Mouse (Mus musculus) left cerebral cortex, adult 18-20 months (tissue): Measurements from ENCODE around the gene Ap1g1. TPM values are rescaled to one million over a fixed set of nuclear protein-coding genes. Genes with fewer than 3 reads are reported as not detected.
A peak's percentile ranks its signal among the peaks of the same experiment; 100 is the strongest.
"Not testable (repeated sequence)": the region's sequence is repeated elsewhere in the genome, so short reads cannot be mapped to it uniquely, and the experiment has no call there.

Experiments
- DNase-seq, 2 experiments: peaks; one replicate each; pipeline ENCODE4 v3.0.0; 2021 to 2022; ENCODE audit warnings: low spot score in 2 of 2, mixed read lengths in 1 of 2
- total RNA-seq, 2 experiments: library from RNA; stranded (reverse); gene quantifications; 2 replicates each; pipeline ENCODE4 v1.2.3; 2021

The Ap1g1 gene
- total RNA-seq, 2 experiments from 2014 or later = 82.6 to 88.8 TPM

DNA sequence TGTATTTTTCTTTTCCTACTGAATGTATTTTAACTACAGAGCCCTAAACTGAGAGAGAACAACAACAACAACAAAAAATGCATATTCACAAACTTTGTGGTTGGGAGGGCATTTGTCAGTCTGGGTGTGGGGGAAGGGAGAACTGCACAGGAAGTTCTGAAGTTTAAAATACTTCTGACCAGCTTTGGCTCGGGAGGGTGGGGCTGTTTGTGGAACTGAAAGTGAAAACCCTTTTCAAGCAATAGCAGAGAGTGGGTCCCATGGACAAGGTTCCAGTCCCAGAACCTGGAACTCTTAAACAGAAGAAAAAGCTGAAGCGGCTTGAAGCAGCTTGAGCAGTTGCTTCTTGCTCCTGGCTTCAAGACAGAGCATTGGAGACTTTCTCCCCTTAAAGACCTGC is 85.0 kb downstream of the Ap1g1 start:
- no peak for DNase-seq

GRCm38 (mm10) chr8:109864798-109865197 is 86.4 kb downstream of the Ap1g1 start:
- DNase-seq = no peak

DNA sequence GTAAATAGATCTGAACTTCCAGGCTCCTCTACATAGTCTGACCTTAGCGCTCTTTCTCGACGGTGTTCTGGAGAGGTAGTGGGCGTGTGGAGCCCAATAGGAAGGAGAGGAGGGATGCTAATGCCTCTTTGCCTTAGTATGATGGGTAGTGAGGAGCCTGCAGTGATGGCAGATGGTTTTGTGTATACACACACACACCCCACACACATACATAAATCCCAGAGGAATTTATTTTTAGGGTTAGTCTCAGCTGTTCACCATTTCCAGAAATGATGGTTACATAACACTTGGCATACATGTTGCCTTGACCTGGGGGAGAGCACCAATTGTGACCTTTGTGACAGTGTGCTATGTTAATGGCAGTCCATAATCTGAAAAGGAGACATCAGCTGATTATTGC is 87.2 kb downstream of the Ap1g1 start:
- DNase-seq = peak in 1 of 2 experiments; percentile 34

GRCm38 (mm10) chr8:109866690-109867089 is 88.3 kb downstream of the Ap1g1 start:
- DNase-seq = no peak

- peak; percentile 92 to 94 for DNase-seq
Observed at GRCm38 (mm10) chr8:109868003-109868679, 89.8 kb downstream of the Ap1g1 start, which contains the start of gene Phlpp2. Gene Phlpp2 (plus strand): TSS chr8:109868542.

DNA sequence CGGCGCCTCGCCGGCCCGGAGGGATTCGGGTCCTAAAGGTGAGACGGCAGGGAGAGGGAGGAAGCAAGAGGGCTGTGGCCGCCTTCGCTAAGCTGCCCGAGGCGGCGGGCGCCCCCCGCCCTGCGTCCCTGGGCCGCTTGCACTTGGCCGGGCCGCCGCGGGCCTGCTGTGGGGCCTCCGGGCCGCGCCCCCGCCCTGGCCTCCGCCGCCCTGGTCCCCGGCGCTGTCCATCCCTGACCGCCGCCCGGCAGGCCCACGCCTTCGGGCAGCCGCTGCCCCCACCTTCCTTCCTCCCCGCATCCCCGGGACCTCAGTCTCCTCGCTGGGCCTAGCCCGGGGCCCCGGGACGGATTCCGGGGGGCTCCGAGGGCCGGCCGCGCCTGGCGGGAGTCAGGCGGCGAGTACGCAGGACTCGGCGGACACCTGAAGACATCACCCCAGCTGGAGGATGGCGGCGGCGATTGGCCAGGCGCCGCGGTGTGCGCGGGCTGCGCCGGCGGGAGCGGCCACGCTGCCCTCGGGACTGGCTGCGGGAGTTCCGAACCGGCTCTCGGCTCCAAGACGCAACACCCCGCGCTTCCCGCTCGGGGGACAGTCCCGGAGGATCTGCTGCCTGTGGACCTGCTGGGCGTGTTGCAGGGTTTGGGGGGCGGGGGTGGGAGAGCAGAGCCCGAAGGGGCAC is 90.5 kb downstream of the Ap1g1 start:
- peak; percentile 52 to 68 for DNase-seq

DNA sequence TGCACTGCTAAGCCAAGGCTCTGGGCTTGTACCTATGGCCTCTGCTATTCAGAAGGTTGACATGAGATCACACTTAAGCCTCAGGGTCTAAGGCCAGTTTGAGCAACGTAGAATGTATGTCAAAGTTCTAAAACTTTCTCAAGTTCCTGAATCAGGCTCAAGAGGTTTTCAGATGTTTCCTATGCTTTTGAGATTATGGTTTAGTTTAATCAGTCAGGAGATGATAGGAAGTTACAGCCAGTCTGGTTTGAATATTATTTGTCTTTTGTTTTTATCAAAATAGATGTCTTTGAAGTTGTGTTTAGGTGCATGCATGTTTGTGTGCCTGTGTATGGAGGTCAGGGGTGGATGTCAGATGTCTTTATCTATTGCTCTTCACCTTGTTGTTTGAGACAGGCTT is 92.7 kb downstream of the Ap1g1 start:
- DNase-seq = no peak

DNA sequence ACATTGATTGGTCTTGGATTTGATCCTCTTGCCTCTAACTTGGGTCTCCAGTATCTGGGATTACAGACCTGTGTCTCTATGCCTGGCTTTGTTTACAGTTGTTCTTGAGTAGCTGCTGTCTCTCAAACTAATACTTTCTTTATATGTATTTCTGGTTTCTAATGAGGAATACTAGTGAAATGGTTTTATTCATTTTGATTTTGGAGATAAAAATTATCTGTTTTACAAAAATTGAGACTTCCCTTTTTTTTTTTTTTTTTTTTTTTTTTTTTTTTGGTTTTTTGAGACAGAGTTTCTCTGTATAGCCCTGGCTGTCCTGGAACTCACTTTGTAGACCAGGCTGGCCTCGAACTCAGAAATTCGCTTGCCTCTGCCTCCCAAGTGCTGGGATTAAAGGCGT is 95.4 kb downstream of the Ap1g1 start:
- not testable (repeated sequence) for DNase-seq

DNA sequence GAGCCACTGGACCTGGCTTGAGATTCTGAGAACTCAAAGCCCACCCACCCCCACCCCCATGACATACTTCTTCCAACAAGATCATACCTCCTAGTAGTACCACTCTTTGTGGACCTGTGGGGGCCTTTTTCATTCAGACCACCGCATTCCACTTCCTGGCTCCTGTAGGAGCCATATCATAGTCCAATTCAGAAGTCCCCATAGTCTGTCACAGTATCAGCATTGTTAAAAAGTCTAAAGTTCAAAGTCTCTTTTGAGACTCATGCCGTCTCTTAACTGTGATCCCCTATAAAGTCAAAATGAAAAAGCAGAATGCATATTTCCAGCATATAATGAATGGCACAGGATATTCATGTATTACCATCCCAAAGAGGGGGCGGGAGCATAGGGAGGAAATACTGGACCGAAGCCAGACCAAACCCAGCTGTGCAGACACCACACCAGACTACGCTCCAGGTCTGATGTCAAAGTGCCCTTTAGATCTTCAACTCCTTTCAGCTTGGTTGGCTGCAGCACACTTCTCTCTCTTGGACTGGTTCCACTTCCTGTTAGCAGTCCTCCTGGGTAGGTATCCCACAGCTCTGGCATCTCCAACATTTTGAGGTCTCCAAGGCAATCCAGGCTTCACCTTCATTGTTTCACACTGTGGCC is 101.8 kb downstream of the Ap1g1 start:
- DNase-seq = no peak

DNA sequence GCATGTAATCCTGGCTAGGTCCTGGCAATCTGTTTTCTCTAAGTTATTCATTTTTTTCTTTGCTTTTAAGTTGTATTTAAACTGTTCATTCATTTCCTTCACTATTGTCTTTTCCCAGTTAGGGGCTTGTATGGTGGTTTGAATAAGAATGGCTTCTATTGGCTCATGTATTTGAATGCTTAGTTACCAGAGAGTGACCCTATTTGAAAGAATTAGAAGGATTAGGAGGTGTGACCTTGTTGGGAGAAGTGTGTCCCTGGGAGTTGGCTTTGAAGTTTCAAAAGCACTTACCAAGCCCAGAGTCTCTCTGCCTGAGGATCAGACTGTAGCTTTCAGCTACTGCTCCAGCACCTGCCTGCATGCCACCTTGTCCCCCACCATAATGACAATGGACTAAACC is 106.9 kb downstream of the Ap1g1 start:
- no peak for DNase-seq

DNA sequence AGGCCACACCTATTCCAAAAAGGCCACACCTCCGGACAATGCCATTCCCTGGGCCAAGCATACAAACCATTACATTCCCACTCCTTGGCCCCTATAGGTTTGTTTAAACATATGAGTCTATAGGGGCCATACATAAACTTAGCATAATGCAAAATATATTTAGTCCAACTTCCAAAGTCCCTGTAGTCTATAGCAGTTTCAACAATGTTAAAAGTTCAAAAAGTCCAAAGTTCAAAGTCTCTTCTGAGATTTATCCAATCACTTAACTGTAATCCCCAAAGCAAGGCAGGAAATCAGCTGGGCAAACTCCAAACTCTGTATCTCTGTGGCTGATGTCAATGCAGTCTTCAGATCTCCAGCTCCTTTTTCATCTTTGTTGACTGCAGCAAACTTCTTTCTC is 110.9 kb downstream of the Ap1g1 start:
- DNase-seq = no peak

DNA sequence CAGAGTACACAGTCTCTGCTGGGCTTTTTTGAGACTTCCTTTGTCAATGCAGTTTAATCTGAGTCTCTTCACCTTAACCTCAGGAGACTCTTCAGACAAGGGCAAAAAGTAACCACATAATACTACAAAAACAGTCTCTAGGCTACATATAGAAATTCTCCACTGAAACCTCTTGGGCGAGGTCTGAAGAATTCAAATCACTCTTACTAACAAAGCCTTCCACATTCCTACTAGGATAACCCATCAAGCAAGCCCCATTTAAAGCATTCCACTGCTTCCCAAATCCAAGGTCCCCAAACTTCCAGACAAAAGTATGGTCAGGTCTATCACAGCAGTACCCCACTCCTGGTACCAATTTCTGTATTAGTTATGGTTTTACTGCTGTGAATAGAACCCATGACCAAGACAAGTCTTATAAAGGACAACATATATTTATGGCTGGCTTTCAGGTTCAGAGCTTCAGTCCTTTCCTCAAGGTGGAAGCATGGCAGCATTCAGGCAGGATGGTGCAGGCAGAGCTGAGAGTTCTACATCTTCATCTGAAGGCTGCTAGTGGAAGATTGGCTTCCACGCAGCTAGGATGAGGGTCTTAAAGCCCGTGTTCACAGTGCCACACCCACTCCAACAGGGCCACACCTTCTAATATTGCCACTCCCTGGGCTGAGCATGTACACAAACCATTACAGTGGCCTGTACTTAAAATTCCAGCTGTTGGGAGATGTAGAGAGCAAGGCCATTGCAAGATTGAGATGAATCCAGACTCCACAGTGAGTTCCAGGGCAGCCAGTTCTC is 112.6 kb downstream of the Ap1g1 start:
- DNase-seq = no peak

DNA sequence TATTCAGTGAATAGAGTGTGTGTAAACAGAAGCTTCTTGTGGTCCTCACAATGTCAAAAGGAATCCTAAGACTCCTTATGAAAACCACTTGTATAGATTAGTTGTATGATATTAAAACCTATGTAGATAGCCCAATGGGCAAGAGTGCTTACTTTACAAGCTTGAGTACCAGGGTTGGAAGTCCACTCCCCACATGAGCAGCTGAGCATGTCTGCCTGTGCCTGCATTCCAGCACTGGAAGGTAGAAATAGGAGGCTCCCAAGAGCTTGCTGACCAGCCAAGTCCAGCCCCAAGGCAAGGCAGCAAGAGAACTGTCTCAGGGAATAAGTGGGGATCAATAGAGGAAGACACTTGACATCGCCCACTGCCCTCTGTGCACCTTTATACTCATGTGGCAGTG is 116.3 kb downstream of the Ap1g1 start:
- no peak for DNase-seq

GRCm38 (mm10) chr8:109895355-109895754 is 117.0 kb downstream of the Ap1g1 start:
- DNase-seq = no peak

DNA sequence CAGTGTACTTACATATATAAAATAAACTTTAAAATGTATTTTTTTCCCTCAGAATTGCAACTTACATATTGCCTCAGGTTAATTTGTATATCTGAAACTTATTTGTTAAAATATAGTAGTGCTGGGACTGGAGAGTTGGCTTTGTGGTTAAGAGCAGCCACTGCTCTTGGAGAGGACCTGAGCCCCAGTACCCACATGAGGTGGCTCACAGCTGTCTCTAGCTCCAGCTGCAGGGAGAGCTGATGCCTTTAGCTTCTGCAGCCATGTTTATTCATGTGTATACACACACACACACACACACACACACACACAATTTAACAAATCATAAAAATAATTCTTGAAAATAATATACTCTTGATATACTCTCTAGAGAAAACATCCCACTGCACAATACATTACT is 124.0 kb downstream of the Ap1g1 start:
- DNase-seq = no peak

DNA sequence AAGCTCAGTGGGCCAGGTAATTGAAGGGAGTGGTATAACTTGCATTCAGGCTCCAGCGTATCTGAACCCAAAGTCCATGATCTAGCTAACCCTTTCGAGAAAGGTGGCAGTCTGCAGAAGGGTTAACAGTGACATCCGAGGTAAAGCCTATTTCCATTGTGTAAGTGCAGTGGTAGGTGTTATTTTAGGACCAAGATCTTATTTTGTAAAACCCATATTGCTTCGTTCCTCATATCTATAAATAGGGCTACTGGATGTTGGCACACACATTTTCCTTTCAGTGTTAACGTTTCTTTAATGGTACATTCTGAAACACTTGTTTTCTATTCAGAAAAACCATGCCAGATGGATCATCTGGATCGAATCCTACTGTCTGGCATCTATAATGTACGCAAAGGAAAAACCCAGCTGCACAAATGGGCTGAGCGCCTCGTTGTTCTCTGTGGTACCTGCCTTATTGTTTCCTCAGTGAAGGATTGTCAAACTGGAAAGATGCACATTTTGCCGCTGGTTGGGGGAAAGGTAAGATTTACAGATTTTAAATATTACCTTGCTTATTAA is 125.6 kb downstream of the Ap1g1 start:
- peak; percentile 28 to 31 for DNase-seq

DNA sequence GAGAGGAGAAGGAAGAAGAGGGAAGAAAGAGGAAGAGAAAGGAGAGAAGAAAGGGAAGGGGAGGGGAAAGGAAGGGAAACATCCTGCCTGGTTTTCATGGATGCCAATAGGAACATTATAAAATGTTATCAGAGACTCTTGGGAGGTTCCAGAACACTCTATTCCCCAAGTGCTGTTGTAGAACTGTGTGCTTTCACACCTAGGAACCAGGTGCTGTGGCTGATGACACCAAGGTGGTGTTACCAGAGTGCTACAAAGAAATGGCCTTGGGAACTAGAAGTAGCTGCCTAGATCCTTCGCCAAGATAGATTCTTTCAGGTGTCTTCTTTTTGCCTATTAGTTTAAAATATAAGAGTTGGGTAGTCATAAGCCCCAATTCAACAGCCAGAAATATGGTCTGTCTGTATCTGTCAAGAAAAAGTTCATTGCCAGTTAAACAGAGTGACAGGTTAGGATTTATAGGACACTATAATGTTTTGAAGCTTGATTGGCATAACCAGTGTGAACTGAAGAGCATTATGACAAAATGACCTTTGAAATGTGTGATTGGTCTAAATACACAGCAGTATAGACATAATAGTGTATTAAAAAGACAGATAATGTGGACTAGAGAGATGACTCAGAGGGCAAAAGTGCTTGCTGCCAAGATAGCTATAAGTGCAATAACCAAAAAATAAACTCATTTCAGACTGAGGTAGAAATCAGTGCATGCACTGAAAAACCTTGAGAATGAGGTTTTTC is 126.7 kb downstream of the Ap1g1 start:
- DNase-seq = no peak

- DNase-seq = no peak
Observed at GRCm38 (mm10) chr8:109906907-109907306, 128.6 kb downstream of the Ap1g1 start.

DNA sequence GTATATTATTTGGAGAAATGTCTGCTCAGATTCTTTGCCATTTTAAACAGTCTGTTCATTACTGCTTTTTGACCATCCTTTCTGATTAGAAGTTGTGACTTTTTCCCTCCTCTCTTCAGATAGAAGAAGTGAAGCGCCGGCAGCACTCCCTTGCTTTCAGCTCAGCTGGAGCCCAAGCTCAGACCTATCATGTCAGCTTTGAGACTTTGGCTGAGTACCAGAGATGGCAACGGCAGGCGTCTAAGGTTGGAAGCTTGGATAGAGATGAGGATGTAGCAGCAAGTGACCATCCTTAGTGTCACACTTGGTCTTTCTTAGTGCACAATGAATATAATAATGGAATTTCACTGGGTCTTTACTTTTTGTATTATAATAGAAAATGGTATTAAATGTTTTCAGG is 129.0 kb downstream of the Ap1g1 start:
- DNase-seq = no peak
